Mouse (Mus musculus) bone marrow macrophage, adult 2 months (primary cell): ENCODE results near the gene Bnc1. TPM values are rescaled to one million over a fixed set of nuclear protein-coding genes. Genes with fewer than 3 reads are reported as not detected.

Experiments
- H3K27ac ChIP-seq: 2 replicates; pipeline ENCODE4 v1.5.1; 2012; ENCODE audit warnings: low read depth, low read length; ENCODE audit not compliant: insufficient read depth
- H3K4me1 ChIP-seq: 2 replicates; pipeline ENCODE4 v1.6.1; 2012; ENCODE audit warnings: low read length; ENCODE audit not compliant: control insufficient read depth, insufficient read depth
- H3K4me3 ChIP-seq: 2 replicates; pipeline ENCODE4 v1.5.1; 2012; ENCODE audit warnings: mild to moderate bottlenecking, low read length, moderate library complexity; ENCODE audit not compliant: insufficient read depth
- CTCF ChIP-seq: IDR thresholded peaks from 2 replicates; pipeline ENCODE4 v1.5.1; 2012; ENCODE audit warnings: low read depth, mild to moderate bottlenecking, low read length, moderate library complexity
- POLR2A ChIP-seq: IDR thresholded peaks from 2 replicates; pipeline ENCODE4 v1.6.1; 2012; ENCODE audit warnings: mild to moderate bottlenecking, low read depth, low read length, borderline replicate concordance
- polyA plus RNA-seq: library from polyadenylated mRNA; stranded (reverse); fragments of >200 nt; gene quantifications from 2 replicates; pipeline ENCODE4 v1.2.4, GENCODE M21; 2012; ENCODE audit not compliant: missing spikeins, insufficient read depth, insufficient read length

Bnc1 gene
- polyA plus RNA-seq = not detected in 2 replicates

GRCm38 (mm10) chr7:81992131-81993061 lies at the start of gene Bnc1:
Gene Bnc1, minus strand, starts transcription at chr7:81992292.
- TF ChIP-seq POLR2A = no peak
- no peak for TF ChIP-seq CTCF
- H3K27ac ChIP-seq = no peak within 1 kb of the TSS
- H3K4me3 ChIP-seq = no peak within 1 kb of the TSS
- H3K4me1 ChIP-seq = no peaks in the 10 kb centered on the region

GRCm38 (mm10) chr7:82033347-82033746 lies 41.3 kb upstream of the Bnc1 start:
- TF ChIP-seq CTCF = no peak
- TF ChIP-seq POLR2A = no peak
- no peaks in the 10 kb centered on the region for H3K4me1 ChIP-seq

DNA sequence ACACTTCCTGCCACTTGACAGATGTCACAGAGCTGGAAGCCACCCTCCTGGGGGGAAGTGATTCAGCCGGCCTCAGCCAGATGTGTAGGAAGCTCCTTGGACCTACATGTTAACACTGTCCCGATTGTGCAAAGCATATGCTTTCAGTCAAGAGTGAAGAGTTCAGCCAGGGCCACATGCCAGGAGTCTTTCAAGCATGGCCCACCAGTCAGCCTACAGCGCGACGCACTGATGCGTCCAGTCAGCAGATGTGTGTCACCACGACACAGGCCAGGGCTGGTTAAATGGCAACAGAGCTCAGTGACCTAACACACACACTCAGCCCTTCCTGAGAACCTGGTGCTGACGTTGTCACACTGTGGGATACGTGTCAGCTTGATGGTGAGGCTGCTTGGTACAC lies 37.6 kb upstream of the Bnc1 start:
- Histone ChIP-seq H3K4me1 (no peaks in the 10 kb centered on the region), H3K27ac (no peak overlapping the region), H3K4me3 (no peak overlapping the region)
- no peak for TF ChIP-seq CTCF
- TF ChIP-seq POLR2A = no peak

More at GRCm38 (mm10) chr7:82033347-82033746, 41.3 kb upstream of the Bnc1 start:
- H3K27ac ChIP-seq = no peak overlapping the region
- no peak overlapping the region for H3K4me3 ChIP-seq

- no peak for TF ChIP-seq CTCF
- no peak for TF ChIP-seq POLR2A
- Histone ChIP-seq H3K4me1 (no peaks in the 10 kb centered on the region), H3K4me3 (no peak overlapping the region), H3K27ac (no peak overlapping the region)
Observed at GRCm38 (mm10) chr7:82025802-82026201, 33.7 kb upstream of the Bnc1 start.

GRCm38 (mm10) chr7:82023676-82024075 lies 31.6 kb upstream of the Bnc1 start:
- no peak overlapping the region for H3K27ac ChIP-seq
- H3K4me3 ChIP-seq = no peak overlapping the region
- no peak for TF ChIP-seq CTCF
- no peak for TF ChIP-seq POLR2A
- H3K4me1 ChIP-seq = no peaks in the 10 kb centered on the region

DNA sequence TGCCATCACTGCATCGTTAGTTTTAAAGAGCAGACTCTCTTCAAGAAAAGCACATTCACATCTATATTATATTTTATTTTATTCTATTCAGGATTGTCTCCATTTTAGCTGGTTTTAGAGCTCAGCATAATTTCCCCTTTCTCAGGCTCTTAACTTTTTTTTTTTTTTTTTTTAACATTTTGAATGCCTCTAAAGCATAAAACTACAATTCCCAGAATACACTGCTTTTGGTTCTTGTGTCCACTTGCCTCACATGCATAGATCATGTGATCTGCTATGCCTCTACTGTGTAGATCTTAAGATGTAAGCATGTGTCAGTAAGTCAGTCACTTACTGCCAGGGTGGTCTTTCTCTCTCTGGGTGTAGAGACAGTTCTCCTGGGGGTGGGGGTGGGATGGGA lies 30.3 kb upstream of the Bnc1 start:
- no peak for TF ChIP-seq POLR2A
- Histone ChIP-seq H3K27ac (no peak overlapping the region), H3K4me1 (no peaks in the 10 kb centered on the region), H3K4me3 (no peak overlapping the region)

DNA sequence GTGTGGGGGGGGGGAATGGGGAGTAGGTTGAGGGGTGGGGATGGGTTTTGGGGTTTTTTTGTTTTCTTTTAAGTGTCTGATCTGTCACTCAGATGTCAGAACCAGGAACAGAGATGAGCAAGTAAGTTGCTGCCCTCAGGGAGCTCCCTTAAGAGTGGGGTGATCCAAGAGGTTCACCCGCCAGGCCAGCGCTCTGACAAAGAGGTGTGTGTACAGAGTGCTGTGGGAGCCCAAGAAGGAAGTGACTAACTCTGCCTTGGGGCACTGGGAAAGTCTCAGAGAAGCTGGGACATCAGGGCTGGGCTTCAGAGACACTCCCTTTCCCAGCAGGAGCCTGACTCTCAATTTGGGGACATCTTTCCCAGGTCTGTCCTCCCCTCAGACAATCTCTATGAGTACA lies 25.9 kb upstream of the Bnc1 start:
- no peak overlapping the region for H3K27ac ChIP-seq
- H3K4me3 ChIP-seq = no peak overlapping the region
- no peak for TF ChIP-seq CTCF
- TF ChIP-seq POLR2A = no peak
- H3K4me1 ChIP-seq = no peaks in the 10 kb centered on the region

DNA sequence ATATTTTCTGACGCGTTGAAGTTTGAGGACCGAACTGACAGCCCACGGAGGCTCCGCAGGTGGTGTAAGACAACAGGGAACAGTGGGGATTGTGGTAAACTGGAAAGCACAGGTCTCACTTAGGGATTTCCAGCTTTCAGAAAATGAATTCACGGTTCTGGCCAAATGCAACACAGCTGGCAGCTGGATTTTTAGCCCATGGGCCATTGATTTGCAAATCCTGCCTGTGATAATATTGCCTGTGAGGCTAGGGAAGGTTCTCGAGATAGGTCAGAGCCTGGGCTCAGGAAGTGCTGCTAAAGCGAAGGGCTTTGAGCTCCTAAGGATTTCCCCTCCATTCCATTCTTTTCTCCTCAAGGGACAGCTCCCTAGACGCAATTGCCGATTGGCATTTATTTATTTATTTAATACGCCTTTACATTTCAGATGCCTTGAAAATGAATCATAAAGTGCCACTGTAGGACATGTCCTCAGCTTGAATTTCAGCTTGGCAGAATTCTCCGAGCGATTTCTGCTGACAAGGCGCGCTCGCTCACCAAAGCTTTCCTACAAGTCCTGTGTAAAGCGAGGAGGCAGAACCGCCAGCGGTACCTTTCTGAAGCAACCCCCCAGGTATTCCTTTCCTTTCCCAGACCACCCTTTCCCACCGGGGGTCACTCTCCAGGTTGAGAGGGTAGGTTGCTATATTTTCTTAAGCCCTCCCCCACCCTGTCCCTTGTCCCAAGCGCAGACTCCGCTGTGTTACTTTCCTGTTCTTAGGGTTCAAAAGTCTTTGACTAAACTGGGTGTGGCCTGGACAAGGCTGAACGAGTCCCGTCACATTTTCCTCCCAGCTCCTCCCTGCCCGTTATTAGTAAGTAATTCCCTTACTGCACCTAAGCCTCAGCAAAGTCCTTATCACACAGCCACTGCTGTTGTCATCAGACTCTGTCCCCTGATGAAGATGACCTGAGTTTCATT lies 24.9 kb upstream of the Bnc1 start:
- TF ChIP-seq CTCF (no peak), POLR2A (no peak)
- Histone ChIP-seq H3K4me1 (no peaks in the 10 kb centered on the region), H3K27ac (no peak overlapping the region), H3K4me3 (no peak overlapping the region)

- Histone ChIP-seq H3K4me1 (no peaks in the 10 kb centered on the region), H3K4me3 (no peak overlapping the region), H3K27ac (no peak overlapping the region)
- TF ChIP-seq CTCF = no peak
- TF ChIP-seq POLR2A = no peak
Observed at GRCm38 (mm10) chr7:82012472-82012871, 20.4 kb upstream of the Bnc1 start.
